Mouse (Mus musculus) stomach, embryonic 15.5 days (tissue): ENCODE data around the gene Crybg3. TPM values are rescaled to one million over a fixed set of nuclear protein-coding genes. Genes with fewer than 3 reads are reported as not detected.

ENCODE experiments used
- ATAC-seq: fragments of 200-750 bp; cut with Nextera tagmentation; 2 replicates; pipeline ENCODE4 v1.8.0; 2017; ENCODE audit warnings: low read depth, moderate number of reproducible peaks, moderate TSS enrichment; ENCODE audit not compliant: insufficient read depth, low FRiP score
- H3K27ac ChIP-seq: fragments of 300-500 bp; sonication (generic); 2 replicates; pipeline ENCODE4 v1.5.1; 2015; ENCODE audit warnings: mild to moderate bottlenecking, inconsistent platforms
- H3K27me3 ChIP-seq: fragments of 300-500 bp; sonication (generic); replicated peaks from 2 replicates; pipeline ENCODE4 v1.6.1; 2015; ENCODE audit warnings: inconsistent platforms
- H3K36me3 ChIP-seq: fragments of 300-500 bp; sonication (generic); 2 replicates; pipeline ENCODE4 v1.6.1; 2015; ENCODE audit warnings: inconsistent platforms
- H3K4me1 ChIP-seq: fragments of 300-500 bp; sonication (generic); 2 replicates; pipeline ENCODE4 v1.6.1; 2015; ENCODE audit warnings: inconsistent platforms
- H3K4me2 ChIP-seq: fragments of 300-500 bp; sonication (generic); 2 replicates; pipeline ENCODE4 v1.6.1; 2015; ENCODE audit warnings: mild to moderate bottlenecking, inconsistent platforms
- H3K4me3 ChIP-seq: fragments of 300-500 bp; sonication (generic); replicated peaks from 2 replicates; pipeline ENCODE4 v1.5.1; 2015; ENCODE audit warnings: inconsistent platforms
- H3K9ac ChIP-seq: fragments of 300-500 bp; sonication (generic); 2 replicates; pipeline ENCODE4 v1.6.1; 2015; ENCODE audit warnings: inconsistent platforms
- H3K9me3 ChIP-seq: fragments of 300-500 bp; sonication (generic); 2 replicates; pipeline ENCODE4 v1.6.1; 2016; ENCODE audit warnings: inconsistent platforms
- WGBS: fragments of 180-500 bp; shearing (Covaris S2); methylation state at CpG from one replicate; pipeline ENCODE4 v1.1.7; 2015; 5-methylcytosine and 5-hydroxymethylcytosine counted together
- polyA plus RNA-seq: library from polyadenylated mRNA; unstranded; fragments of >200 nt; fragmentation: Nextera tagmentation; extraction: Ambion mirVana; gene quantifications from 2 replicates; pipeline ENCODE4 v1.2.1, GENCODE M21; 2015

The Crybg3 gene
- polyA plus RNA-seq, 1 experiment from 2014 or later, result 8.2 TPM

DNA sequence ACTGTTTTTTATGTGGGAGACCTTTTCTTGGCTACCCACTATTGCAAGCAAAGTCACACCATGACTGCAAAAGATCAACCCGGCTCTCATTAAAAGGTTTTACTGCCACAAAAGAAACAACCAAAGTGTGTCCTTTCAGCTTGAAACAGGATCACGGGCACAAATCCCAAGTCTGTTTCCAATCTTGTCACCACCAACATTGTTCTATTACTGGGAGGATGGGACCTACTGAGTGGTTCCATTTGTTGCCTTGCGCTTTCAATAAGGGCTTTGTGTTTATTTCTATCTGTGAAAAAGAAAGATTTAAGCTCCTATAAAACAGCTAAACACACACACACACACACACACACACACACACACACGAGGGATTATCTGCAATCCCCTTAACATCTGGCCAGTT, 1.8 kb downstream of the Crybg3 start:
- peak overlapping the region; percentile 74 for H3K4me3 ChIP-seq
- peaks cover 7% of the 10 kb centered on the region; the same call in 1 of the 2 replicates for H3K4me1 ChIP-seq
- no peak overlapping the region; the same call in 1 of the 2 replicates for H3K27ac ChIP-seq
- no peak overlapping the region for H3K9ac ChIP-seq
- 39% methylated on average over 4 of the region's 4 CpGs for WGBS
- no peaks in the 10 kb centered on the region for H3K36me3 ChIP-seq
- H3K4me2 ChIP-seq, result peak overlapping the region; percentile 56
- H3K27me3 ChIP-seq, result no peaks in the 10 kb centered on the region
- no peak for ATAC-seq
- no peaks in the 10 kb centered on the region for H3K9me3 ChIP-seq

DNA sequence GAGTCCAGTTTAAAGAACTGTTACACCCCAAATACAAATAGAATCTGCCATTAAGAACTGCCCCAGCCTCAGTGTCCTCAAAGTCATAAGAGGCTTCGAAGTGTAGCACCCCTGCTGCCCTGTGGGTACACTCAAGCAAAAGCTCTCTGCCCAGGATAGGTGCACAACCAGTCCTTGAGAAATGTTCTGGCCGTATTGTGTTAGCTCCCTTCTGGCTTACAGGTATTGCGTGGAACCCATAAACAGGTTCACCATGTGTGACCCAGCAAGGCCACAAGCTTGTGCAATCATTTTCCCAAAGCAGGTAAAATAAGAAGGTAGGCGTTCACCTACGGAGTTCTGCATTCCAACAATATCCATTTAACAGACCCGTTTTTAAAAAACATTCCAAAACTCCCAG, 3.5 kb downstream of the Crybg3 start:
- H3K4me1 ChIP-seq, result peaks cover 7% of the 10 kb centered on the region; the same call in 1 of the 2 replicates
- H3K27me3 ChIP-seq, result no peaks in the 10 kb centered on the region
- no peaks in the 10 kb centered on the region for H3K9me3 ChIP-seq
- ATAC-seq, result no peak
- no peaks in the 10 kb centered on the region for H3K36me3 ChIP-seq
- H3K27ac ChIP-seq, result no peak overlapping the region
- 90% methylated on average over 6 of the region's 6 CpGs for WGBS
- H3K9ac ChIP-seq, result no peak overlapping the region
- no peak overlapping the region for H3K4me3 ChIP-seq
- H3K4me2 ChIP-seq, result no peak overlapping the region

GRCm38 (mm10) chr16:59594714-59595113, 6.1 kb downstream of the Crybg3 start:
- Histone ChIP-seq H3K36me3 (no peaks in the 10 kb centered on the region), H3K27ac (no peak overlapping the region), H3K4me2 (no peak overlapping the region), H3K4me1 (peaks cover 4% of the 10 kb centered on the region; the same call in 1 of the 2 replicates), H3K4me3 (no peak overlapping the region), H3K27me3 (no peaks in the 10 kb centered on the region), H3K9ac (no peak overlapping the region), H3K9me3 (no peaks in the 10 kb centered on the region)
- WGBS, result 47% methylated on average over 3 of the region's 3 CpGs
- no peak for ATAC-seq

DNA sequence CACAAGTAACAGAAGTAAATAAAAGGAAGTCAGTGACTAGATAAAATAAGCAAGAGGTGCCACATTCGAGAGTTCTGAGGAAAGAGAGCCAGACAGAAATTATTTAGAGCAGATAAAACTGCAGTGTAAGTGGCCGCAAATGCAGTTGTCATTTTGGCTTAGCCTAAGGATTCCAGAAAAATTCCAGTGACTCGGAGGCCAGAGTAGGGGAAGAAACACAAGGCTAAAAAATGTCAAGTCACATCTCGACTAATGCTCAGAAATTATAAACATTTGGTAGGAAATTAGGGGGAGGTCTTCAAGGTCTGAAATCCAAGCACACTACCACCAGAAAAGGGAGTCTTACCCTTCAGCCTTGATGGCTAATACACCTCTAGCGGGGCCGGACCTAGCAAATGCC, 10.0 kb downstream of the Crybg3 start:
- H3K9ac ChIP-seq, result no peak overlapping the region
- no peak overlapping the region for H3K4me2 ChIP-seq
- no peaks in the 10 kb centered on the region; the same call in 1 of the 2 replicates for H3K4me1 ChIP-seq
- H3K36me3 ChIP-seq, result no peaks in the 10 kb centered on the region
- no peak overlapping the region for H3K27ac ChIP-seq
- H3K9me3 ChIP-seq, result no peaks in the 10 kb centered on the region
- no peak overlapping the region for H3K4me3 ChIP-seq
- H3K27me3 ChIP-seq, result no peaks in the 10 kb centered on the region
- ATAC-seq, result no peak
- 44% methylated on average over 6 of the region's 6 CpGs for WGBS

DNA sequence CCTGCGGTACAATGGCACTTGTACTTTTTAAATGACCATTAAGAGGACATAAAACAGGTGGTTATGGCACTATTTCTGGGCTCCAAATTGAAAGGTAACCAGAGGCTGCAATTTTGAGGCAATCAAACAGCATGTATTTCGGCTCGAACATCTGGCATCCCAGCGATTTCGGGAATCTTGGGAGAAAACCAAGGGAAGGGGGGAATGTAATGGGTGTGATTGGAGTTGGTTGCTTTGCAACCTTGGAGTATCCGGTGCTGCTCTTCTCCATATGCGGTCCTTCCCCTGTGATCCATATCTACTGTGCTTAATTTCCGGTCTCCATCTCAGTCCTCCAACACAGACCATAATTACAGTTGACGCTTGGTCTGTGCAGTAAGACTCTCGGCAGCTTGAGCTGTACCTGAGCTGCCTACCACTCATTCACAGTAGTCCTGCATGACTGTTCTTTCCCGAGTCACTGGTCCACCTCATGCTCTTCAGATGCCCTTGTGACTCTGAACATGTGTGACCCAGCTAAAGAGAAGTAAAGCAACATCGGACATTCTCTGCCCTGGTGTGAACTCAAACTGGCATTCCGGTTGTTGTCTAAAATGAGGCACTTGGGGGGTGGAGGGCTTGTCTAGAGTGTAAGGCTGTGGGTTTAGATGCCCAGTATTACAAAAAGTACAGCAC, 12.3 kb downstream of the Crybg3 start:
- no peaks in the 10 kb centered on the region for H3K36me3 ChIP-seq
- WGBS, result 90% methylated on average over 13 of the region's 13 CpGs
- ATAC-seq, result no peak
- no peak overlapping the region for H3K9ac ChIP-seq
- no peaks in the 10 kb centered on the region for H3K9me3 ChIP-seq
- 0 out of 2 replicates have a peak overlapping the region, but pooled peaks have one; percentile 13 for H3K27ac ChIP-seq
- no peak overlapping the region for H3K4me3 ChIP-seq
- H3K4me2 ChIP-seq, result no peak overlapping the region
- no peaks in the 10 kb centered on the region; the same call in 1 of the 2 replicates for H3K4me1 ChIP-seq
- H3K27me3 ChIP-seq, result no peaks in the 10 kb centered on the region

- Histone ChIP-seq H3K9ac (no peak overlapping the region), H3K27me3 (no peaks in the 10 kb centered on the region), H3K36me3 (no peaks in the 10 kb centered on the region), H3K4me2 (no peak overlapping the region), H3K9me3 (no peaks in the 10 kb centered on the region), H3K4me3 (no peak overlapping the region), H3K4me1 (no peaks in the 10 kb centered on the region; the same call in 1 of the 2 replicates), H3K27ac (no peak overlapping the region)
- 65% methylated on average over 10 of the region's 10 CpGs for WGBS
- no peak for ATAC-seq
These were observed 13.0 kb downstream of the Crybg3 start for GRCm38 (mm10) chr16:59587816-59588215.

DNA sequence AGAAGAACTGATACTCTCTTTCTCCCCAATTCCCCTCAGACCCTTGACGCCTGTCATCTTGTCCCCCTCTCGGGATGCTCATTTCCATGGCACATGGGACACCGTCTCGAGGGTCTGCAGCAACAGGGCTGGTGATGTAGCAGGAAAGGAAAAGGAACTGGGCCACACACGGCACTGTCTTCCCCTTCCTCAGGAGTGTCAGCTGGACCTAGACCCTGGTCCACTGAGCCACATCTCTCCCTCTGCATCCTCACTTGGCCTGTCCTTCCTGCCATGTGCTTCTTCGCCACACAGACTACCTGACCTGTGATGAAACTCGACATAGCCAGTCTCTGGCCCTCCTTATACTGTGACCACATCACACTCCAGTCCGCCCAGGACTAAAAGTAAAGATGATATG, 13.9 kb downstream of the Crybg3 start:
- ATAC-seq, result no peak
- Histone ChIP-seq H3K4me3 (no peak overlapping the region), H3K36me3 (no peaks in the 10 kb centered on the region), H3K9ac (no peak overlapping the region), H3K4me1 (no peaks in the 10 kb centered on the region; the same call in 1 of the 2 replicates), H3K4me2 (no peak overlapping the region), H3K27ac (no peak overlapping the region), H3K27me3 (no peaks in the 10 kb centered on the region), H3K9me3 (no peaks in the 10 kb centered on the region)
- 85% methylated on average over 8 of the region's 8 CpGs for WGBS

DNA sequence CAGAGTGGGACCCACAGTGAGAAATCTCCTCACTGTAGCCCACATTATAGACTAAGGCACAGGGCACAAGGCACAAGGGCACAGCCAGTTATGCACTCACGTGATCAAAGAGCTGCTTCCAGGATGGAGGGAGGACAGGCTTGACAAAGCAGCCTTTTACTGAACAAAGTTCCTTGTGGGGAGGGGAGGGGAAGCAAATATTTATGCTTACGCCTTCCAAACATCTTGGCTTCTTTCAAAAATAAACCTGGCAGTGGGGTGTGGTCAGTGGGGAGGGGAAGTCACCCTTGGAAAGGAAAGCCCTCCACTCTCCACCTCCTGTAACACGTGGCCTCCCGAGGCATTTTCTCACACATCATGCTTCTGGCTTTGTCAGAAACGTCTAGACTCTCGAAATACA, 14.5 kb downstream of the Crybg3 start:
- H3K4me1 ChIP-seq, result no peaks in the 10 kb centered on the region; the same call in 1 of the 2 replicates
- no peak overlapping the region for H3K4me3 ChIP-seq
- peak; percentile 66 for ATAC-seq
- no peak overlapping the region for H3K27ac ChIP-seq
- H3K9me3 ChIP-seq, result no peaks in the 10 kb centered on the region
- no peak overlapping the region for H3K9ac ChIP-seq
- H3K36me3 ChIP-seq, result no peaks in the 10 kb centered on the region
- no peak overlapping the region for H3K4me2 ChIP-seq
- H3K27me3 ChIP-seq, result no peaks in the 10 kb centered on the region
- WGBS, result 32% methylated on average over 6 of the region's 6 CpGs

- no peaks in the 10 kb centered on the region; the same call in 1 of the 2 replicates for H3K4me1 ChIP-seq
- H3K9me3 ChIP-seq, result no peaks in the 10 kb centered on the region
- no peak overlapping the region for H3K27ac ChIP-seq
- 77% methylated on average over 4 of the region's 4 CpGs for WGBS
- no peak overlapping the region for H3K4me3 ChIP-seq
- H3K4me2 ChIP-seq, result no peak overlapping the region
- H3K27me3 ChIP-seq, result no peaks in the 10 kb centered on the region
- H3K9ac ChIP-seq, result no peak overlapping the region
- H3K36me3 ChIP-seq, result no peaks in the 10 kb centered on the region
- no peak for ATAC-seq
These were observed 15.0 kb downstream of the Crybg3 start for GRCm38 (mm10) chr16:59585706-59586244.

DNA sequence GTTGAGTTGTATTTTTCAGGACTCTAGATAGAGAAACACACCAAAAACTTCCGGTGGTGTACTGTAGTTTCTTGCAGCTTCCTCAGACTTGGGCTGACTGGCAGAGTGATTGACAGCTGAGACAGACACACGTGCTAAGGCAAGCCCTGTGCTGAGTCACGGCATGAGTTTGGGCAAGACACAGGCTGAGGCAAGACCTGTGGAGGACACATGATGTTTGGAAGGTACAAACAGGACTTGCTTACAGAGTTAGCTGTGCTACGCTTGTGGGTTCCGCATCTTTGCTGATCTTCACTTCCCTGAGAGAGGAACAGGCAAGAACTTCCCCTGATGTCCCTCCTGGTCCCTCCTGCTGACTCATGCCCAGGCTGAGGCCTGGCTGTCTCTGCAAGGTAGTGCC, 17.3 kb downstream of the Crybg3 start:
- H3K4me1 ChIP-seq, result no peaks in the 10 kb centered on the region; the same call in 1 of the 2 replicates
- H3K9ac ChIP-seq, result no peak overlapping the region
- WGBS, result 81% methylated on average over 5 of the region's 5 CpGs
- no peak overlapping the region for H3K27ac ChIP-seq
- no peak overlapping the region for H3K4me3 ChIP-seq
- H3K4me2 ChIP-seq, result no peak overlapping the region
- H3K27me3 ChIP-seq, result no peaks in the 10 kb centered on the region
- 0 out of 2 replicates have a peak, but pooled peaks have one; percentile 11 for ATAC-seq
- H3K9me3 ChIP-seq, result no peaks in the 10 kb centered on the region
- no peaks in the 10 kb centered on the region for H3K36me3 ChIP-seq

- Histone ChIP-seq H3K27me3 (no peaks in the 10 kb centered on the region), H3K9ac (no peak overlapping the region), H3K4me1 (no peaks in the 10 kb centered on the region), H3K4me3 (no peak overlapping the region), H3K9me3 (no peaks in the 10 kb centered on the region), H3K4me2 (no peak overlapping the region), H3K36me3 (no peaks in the 10 kb centered on the region), H3K27ac (no peak overlapping the region)
- WGBS, result 85% methylated on average over 8 of the region's 8 CpGs
- no peak for ATAC-seq
These were observed 21.5 kb downstream of the Crybg3 start for GRCm38 (mm10) chr16:59579237-59579636.

DNA sequence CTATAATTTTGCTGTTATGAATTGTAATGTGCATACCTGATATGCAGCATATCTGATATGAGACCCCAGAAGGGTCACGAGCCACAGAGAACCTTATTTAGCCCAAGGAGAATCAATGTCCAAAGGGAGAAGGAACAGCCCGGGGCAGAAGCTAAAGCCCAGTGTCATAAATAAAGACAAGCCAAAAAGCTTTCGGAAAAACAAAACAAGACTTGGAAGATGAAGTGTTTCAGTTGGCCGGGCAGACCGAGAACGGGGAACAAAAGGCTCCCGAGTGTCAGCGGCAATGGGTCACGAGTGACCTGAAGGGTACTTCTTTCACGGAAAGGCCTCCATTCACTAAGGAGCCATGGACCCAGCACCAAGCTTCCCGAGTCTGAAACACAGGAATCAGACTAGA, 26.8 kb downstream of the Crybg3 start:
- 85% methylated on average over 11 of the region's 11 CpGs for WGBS
- Histone ChIP-seq H3K9ac (no peak overlapping the region), H3K4me2 (no peak overlapping the region), H3K27ac (no peak overlapping the region), H3K9me3 (no peaks in the 10 kb centered on the region), H3K4me1 (no peaks in the 10 kb centered on the region), H3K4me3 (no peak overlapping the region), H3K36me3 (no peaks in the 10 kb centered on the region), H3K27me3 (no peaks in the 10 kb centered on the region)
- ATAC-seq, result no peak
